Mouse (Mus musculus) cerebellum, adult 2 months (tissue): Measurements from ENCODE around the gene Rtp2.

Experiments used
- CTCF ChIP-seq: fragments of 200-500 bp; IDR thresholded peaks from 2 replicates; pipeline ENCODE4 v1.5.1; 2011; ENCODE audit warnings: low read depth, mild to moderate bottlenecking, control low read depth, low read length, moderate library complexity, borderline replicate concordance; ENCODE audit not compliant: insufficient read depth
- POLR2A ChIP-seq: fragments of 200-500 bp; IDR thresholded peaks from 2 replicates; pipeline ENCODE4 v1.6.1; 2011; ENCODE audit warnings: low read length, control low read depth, borderline replicate concordance; ENCODE audit not compliant: insufficient read depth

DNA sequence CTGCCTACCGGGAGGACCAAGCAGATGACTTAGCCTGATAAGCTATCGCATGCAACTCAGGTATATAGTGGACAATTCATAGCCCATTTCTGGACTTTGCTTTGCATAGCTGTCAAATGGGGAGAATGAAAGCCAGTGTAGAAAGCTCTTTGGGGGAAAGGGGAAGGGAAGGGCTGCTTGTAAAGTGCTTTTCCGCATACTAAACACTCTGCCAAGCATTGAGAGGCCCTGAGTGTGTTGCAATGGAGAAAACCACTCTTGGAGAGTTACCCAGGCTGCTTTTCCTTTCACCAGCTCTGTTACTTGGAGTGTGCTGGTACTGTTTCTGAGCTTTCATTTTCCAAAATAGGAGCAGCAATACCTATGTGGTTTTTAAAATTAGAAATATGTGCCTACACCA is 45.5 kb upstream of the Rtp2 start:
- TF ChIP-seq CTCF (no peak), POLR2A (no peak)
